Mouse (Mus musculus) E14TG2a.4 (cell line): ENCODE measurements around the gene Nipsnap2.

Source experiments
- H3K27me3 ChIP-seq: 2 replicates; pipeline ENCODE4 v1.6.1; 2014; ENCODE audit warnings: low read length, control low read depth; ENCODE audit not compliant: insufficient read depth
- H3K36me3 ChIP-seq: 2 replicates; pipeline ENCODE4 v1.6.1; 2014; ENCODE audit warnings: low read length, control low read depth; ENCODE audit not compliant: insufficient read depth
- H3K4me1 ChIP-seq: replicated peaks from 2 replicates; pipeline ENCODE4 v1.6.1; 2014; ENCODE audit warnings: low read depth, low read length, control low read depth
- H3K4me3 ChIP-seq: replicated peaks from 2 replicates; pipeline ENCODE4 v1.5.1; 2014; ENCODE audit warnings: mild to moderate bottlenecking, low read length
- H3K9me3 ChIP-seq: 2 replicates; pipeline ENCODE4 v1.6.1; 2014; ENCODE audit warnings: low read length, control low read depth
- CTCF ChIP-seq: conservative IDR thresholded peaks from 2 replicates; pipeline ENCODE4 v1.5.1; 2014; ENCODE audit warnings: low read length
- NANOG ChIP-seq: IDR thresholded peaks from 2 replicates; pipeline ENCODE4 v1.6.1; 2014; ENCODE audit warnings: borderline replicate concordance, low read length, mixed read lengths
- POU5F1 ChIP-seq: IDR thresholded peaks from 2 replicates; pipeline ENCODE4 v1.6.1; 2014; ENCODE audit warnings: low read length, borderline replicate concordance

Gene Nipsnap2

DNA sequence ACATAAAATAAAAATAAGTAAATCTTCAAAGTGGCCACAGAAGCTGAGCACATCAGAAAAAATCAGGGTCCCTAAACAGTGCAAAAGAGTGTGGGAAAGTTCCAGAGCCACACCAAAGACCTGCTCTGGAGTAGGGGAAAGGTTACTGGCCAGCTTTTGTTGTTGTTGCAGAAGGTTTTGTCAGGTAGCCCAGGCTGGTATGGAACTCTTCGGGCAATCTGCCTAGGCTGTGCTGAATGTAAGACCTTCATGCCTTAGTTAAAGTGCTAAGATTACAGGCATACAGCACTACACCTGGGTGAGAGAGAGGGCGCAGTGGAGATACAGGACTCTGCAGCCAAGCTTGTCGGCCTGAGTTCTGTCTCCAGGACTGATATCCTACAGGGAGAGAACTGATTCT is 49.8 kb downstream of the Nipsnap2 start:
- H3K4me3 ChIP-seq: no peak overlapping the region
- H3K4me1 ChIP-seq: peaks cover 37% of the 10 kb centered on the region
- TF ChIP-seq NANOG: no peak
- TF ChIP-seq POU5F1: no peak
- TF ChIP-seq CTCF: no peak
- H3K27me3 ChIP-seq: no peaks in the 10 kb centered on the region
- peaks cover 40% of the 10 kb centered on the region for H3K36me3 ChIP-seq
- H3K9me3 ChIP-seq: no peaks in the 10 kb centered on the region

DNA sequence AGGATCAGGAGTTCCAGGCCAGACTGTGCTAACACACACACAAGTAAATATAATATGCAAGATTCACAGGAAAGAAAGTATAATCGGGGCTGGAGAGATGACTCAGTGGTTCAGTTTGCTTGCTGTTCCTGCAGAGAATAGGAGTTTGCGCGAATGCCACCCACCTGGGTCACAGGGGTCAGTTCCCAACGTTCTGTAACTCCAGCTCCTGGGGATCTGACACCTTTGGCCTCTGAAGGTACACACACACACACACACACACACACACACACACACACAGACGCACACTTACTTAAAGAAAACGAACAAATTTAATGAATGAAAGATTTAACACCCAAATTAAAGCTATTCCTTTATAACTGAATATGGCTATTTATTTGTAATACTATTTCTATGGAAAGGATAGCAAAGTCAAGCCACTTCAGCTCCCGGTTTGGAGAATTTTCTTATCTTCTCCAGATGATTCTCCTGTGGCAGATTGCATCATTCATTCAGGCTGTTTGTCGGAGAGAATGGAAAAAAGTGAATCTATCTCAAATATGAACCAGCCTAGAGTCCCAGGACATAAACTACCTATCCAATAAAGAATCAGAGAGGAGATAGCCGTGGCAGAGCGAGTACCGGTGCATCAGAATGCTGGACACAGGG is 53.6 kb downstream of the Nipsnap2 start:
- no peaks in the 10 kb centered on the region for H3K27me3 ChIP-seq
- H3K4me3 ChIP-seq: peak overlapping the region; percentile 88

DNA sequence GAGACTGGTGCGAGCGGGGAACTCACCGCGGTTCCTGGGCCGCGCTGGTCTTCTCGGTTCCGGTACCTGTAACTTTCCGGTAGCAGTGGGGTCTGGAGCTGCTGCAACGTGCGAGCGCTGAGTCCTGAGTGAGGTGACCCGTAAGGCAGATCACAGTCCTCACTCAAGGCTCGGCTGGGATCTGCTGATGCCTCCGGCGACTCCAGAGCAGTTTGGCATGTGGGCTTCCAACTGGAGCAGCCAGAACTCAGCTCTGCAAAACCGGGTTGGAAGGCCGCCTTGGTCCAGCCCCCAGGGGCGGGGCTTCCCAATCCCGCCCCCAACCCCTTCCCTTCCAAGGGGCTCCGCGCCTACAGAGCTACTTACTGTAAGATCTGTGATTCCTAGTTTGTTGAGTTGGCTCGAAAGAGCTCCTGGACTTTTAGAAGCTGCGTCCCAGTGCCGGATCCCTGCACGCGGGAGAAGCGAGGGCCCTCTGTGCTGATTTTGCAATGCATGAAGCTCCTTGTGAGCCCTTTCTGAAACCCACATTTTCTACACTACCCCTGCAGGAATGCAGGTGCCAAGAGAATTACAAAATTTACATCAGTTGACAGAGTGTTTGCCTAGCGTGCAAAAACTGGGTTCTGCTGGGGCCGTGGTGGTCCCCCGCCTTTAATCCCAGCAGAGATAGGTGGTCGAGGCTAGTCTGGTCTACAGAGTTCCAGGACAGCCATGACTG is 54.3 kb downstream of the Nipsnap2 start:
- H3K27me3 ChIP-seq: no peaks in the 10 kb centered on the region

More for the DNA sequence above, 53.6 kb downstream of the Nipsnap2 start:
- H3K9me3 ChIP-seq: no peaks in the 10 kb centered on the region
- peaks cover 20% of the 10 kb centered on the region for H3K36me3 ChIP-seq
- H3K4me1 ChIP-seq: peaks cover 26% of the 10 kb centered on the region
- TF ChIP-seq POU5F1 (no peak), NANOG (no peak), CTCF (no peak)

DNA sequence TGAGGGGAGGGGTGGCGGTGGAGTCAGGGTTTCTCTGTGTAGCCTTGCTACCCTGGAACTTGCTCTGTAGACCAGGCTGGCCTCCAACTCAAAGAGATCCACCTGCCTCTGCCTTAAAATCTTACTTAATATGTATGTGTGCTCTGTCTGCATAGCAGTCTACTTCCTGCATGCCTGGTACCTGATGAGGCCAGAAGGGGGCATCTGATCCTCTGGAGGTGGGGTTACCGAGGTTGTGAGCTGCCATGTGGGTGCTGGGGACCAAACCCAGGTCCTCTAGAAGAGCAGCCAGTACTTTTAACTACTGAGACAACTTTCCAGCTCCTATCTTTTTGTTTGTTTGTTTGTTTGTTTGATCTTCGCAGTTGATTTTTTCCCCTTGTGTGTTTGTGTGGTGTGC is 55.3 kb downstream of the Nipsnap2 start:
- Histone ChIP-seq H3K4me1 (peaks cover 21% of the 10 kb centered on the region), H3K36me3 (peaks cover 15% of the 10 kb centered on the region), H3K4me3 (no peak overlapping the region), H3K9me3 (no peaks in the 10 kb centered on the region), H3K27me3 (no peaks in the 10 kb centered on the region)
- TF ChIP-seq POU5F1: no peak
- TF ChIP-seq CTCF: peak; percentile 20; the same call in 1 of the 2 replicates

More for the DNA sequence above, 54.3 kb downstream of the Nipsnap2 start:
- TF ChIP-seq CTCF: no peak
- H3K9me3 ChIP-seq: no peaks in the 10 kb centered on the region
- peak overlapping the region; percentile 88 for H3K4me3 ChIP-seq
- peaks cover 25% of the 10 kb centered on the region for H3K4me1 ChIP-seq
- H3K36me3 ChIP-seq: peaks cover 20% of the 10 kb centered on the region

GRCm38 (mm10) chr5:129782211-129782610 is 57.3 kb downstream of the Nipsnap2 start:
- TF ChIP-seq POU5F1 (no peak), CTCF (peak; percentile 34)
- H3K4me3 ChIP-seq: no peak overlapping the region

GRCm38 (mm10) chr5:129785235-129785870 is 60.5 kb downstream of the Nipsnap2 start:
- Histone ChIP-seq H3K9me3 (no peaks in the 10 kb centered on the region), H3K36me3 (peaks cover 24% of the 10 kb centered on the region), H3K4me3 (no peak overlapping the region), H3K27me3 (no peaks in the 10 kb centered on the region), H3K4me1 (peaks cover 29% of the 10 kb centered on the region)
- TF ChIP-seq CTCF (no peak), POU5F1 (no peak), NANOG (no peak)

More at GRCm38 (mm10) chr5:129782211-129782610, 57.3 kb downstream of the Nipsnap2 start:
- H3K36me3 ChIP-seq: no peaks in the 10 kb centered on the region; the same call in 1 of the 2 replicates
- H3K27me3 ChIP-seq: no peaks in the 10 kb centered on the region
- peaks cover 27% of the 10 kb centered on the region for H3K4me1 ChIP-seq
- no peaks in the 10 kb centered on the region for H3K9me3 ChIP-seq

DNA sequence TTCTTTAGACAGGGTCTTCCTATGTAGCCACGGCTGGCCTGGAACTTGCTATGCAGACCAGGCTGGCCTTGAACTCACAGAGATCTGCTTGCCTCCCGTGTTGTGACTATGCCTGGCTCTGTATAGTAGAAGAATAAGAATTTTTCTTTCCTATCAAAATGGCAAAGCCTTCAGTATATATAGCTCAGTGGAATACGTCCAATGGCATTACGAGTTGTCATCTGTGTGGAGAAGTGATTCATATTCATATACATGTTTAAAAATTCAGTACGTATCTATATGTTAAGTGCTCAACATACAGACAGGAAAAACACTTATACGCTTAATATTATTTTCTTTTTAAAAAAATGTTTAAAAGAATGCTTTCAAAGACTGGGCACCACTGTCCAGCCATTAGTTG is 61.3 kb downstream of the Nipsnap2 start:
- no peak for TF ChIP-seq CTCF
- no peak for TF ChIP-seq POU5F1
- no peak for TF ChIP-seq NANOG

DNA sequence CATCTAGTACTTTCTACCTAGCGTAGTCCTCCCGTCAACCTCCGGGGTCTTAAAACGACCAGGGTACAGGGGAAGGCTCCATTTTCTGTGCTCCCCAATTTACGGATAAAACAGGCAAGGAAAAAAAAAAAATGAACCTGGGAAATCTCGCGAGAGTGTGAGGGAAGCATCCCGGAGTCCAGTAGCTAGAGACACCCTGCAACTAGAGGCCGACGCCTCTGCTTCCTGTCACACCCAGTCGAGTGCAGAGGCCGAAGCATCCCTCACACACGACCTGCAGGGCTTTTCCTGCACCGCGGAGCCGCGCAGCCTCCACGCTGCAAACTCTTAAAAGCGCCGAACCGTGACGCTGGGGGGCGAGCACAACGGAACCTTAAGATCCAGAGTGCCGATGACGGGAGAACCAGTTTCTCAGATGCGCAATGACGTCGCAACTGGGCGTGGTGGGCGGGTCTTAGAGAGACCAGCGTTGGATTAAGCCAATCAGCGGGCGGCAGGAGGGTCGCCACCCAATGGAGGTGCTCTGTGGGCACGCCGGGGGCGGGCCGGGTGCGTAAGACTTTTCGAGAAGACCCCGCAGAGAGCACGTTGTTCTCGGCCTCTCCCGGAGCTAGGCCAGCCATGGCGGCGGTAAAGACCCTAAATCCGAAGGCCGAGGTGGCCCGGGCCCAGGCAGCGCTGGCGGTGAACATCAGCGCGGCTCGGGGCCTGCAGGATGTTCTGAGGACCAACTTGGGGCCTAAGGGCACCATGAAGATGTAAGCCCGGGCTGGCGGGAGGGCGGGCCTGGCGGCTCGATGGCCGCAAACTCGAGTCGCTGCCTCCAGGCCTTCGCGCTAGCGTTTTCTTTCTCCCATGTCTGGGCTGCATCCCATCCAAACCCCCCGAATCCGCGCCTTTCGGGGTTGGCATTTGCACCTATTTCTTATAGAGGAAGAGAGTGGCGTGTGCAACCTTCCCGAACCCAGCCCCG is 62.2 kb downstream of the Nipsnap2 start, which contains the start of gene Psph:
Gene Psph, minus strand, starts transcription at position 632 of the 973 bp plus-strand sequence.
- TF ChIP-seq POU5F1 (no peak), NANOG (no peak), CTCF (no peak)
- Histone ChIP-seq H3K4me3 (peak within 1 kb of the TSS; percentile 95), H3K9me3 (no peaks in the 10 kb centered on the region), H3K27me3 (no peaks in the 10 kb centered on the region), H3K4me1 (peaks cover 38% of the 10 kb centered on the region), H3K36me3 (peaks cover 40% of the 10 kb centered on the region)

More for the DNA sequence above, 61.3 kb downstream of the Nipsnap2 start:
- H3K4me3 ChIP-seq: peak overlapping the region; percentile 95
- H3K27me3 ChIP-seq: no peaks in the 10 kb centered on the region
- H3K36me3 ChIP-seq: peaks cover 31% of the 10 kb centered on the region
- H3K4me1 ChIP-seq: peaks cover 34% of the 10 kb centered on the region
- no peaks in the 10 kb centered on the region for H3K9me3 ChIP-seq
